Mouse (Mus musculus) liver, adult 2 months (tissue): Measurements from ENCODE around the gene Il2ra. TPM values are rescaled to one million over a fixed set of nuclear protein-coding genes. Genes with fewer than 3 reads are reported as not detected.
A peak's percentile ranks its signal among the peaks of the same experiment; 100 is the strongest.

Experiments used
- DNase-seq: peaks from one replicate; pipeline ENCODE4 v3.0.0-alpha.2; 2011; ENCODE audit warnings: low read depth, low spot score; ENCODE audit errors: extremely low read depth
- H3K27ac ChIP-seq: fragments of 200-500 bp; replicated peaks from 2 replicates; pipeline ENCODE4 v1.5.1; 2012; ENCODE audit warnings: low read depth, mild to moderate bottlenecking, control low read depth, inconsistent platforms, low read length; ENCODE audit not compliant: insufficient read depth
- H3K27me3 ChIP-seq: fragments of 200-500 bp; 2 replicates; pipeline ENCODE4 v1.6.1; 2012; ENCODE audit warnings: mild to moderate bottlenecking, moderate library complexity, low read length, inconsistent platforms; ENCODE audit not compliant: control insufficient read depth, insufficient read depth
- H3K36me3 ChIP-seq: fragments of 200-500 bp; 2 replicates; pipeline ENCODE4 v1.6.1; 2012; ENCODE audit warnings: low read length, inconsistent platforms; ENCODE audit not compliant: control insufficient read depth, insufficient read depth
- H3K4me1 ChIP-seq: fragments of 200-500 bp; 2 replicates; pipeline ENCODE4 v1.6.1; 2011; ENCODE audit warnings: low read length; ENCODE audit not compliant: control insufficient read depth, insufficient read depth
- H3K4me3 ChIP-seq: fragments of 200-500 bp; 2 replicates; pipeline ENCODE4 v1.5.1; 2011; ENCODE audit warnings: low read depth, mild to moderate bottlenecking, control low read depth, low read length, moderate library complexity; ENCODE audit not compliant: insufficient read depth
- H3K79me2 ChIP-seq: fragments of 200-500 bp; 2 replicates; pipeline ENCODE4 v1.6.1; 2012; ENCODE audit warnings: inconsistent platforms, mild to moderate bottlenecking, low read length, moderate library complexity; ENCODE audit not compliant: control insufficient read depth, insufficient read depth
- H3K9ac ChIP-seq: fragments of 200-500 bp; 2 replicates; pipeline ENCODE4 v1.6.1; 2012; ENCODE audit warnings: low read depth, mild to moderate bottlenecking, control low read depth, inconsistent platforms, low read length
- CTCF ChIP-seq: fragments of 200-500 bp; IDR thresholded peaks from 2 replicates; pipeline ENCODE4 v1.5.1; 2011; ENCODE audit warnings: low read depth, low read length, control low read depth
- POLR2A ChIP-seq: fragments of 200-500 bp; IDR thresholded peaks from 2 replicates; pipeline ENCODE4 v1.6.1; 2011; ENCODE audit warnings: low read length, control low read depth; ENCODE audit not compliant: insufficient read depth; ENCODE audit errors: extremely low read depth
- WGBS: fragments of 180-500 bp; shearing (Covaris S2); methylation state at CpG from one replicate; pipeline ENCODE4 v1.1.7; 2018; 5-methylcytosine and 5-hydroxymethylcytosine counted together
- polyA plus RNA-seq: library from polyadenylated mRNA; depleted of rRNA; stranded (reverse); fragments of >200 nt; gene quantifications from 2 replicates; pipeline ENCODE4 v1.2.3, GENCODE M21; 2012
- total RNA-seq: library from RNA; depleted of rRNA; stranded (reverse); fragments of >200 nt; gene quantifications from 2 replicates; pipeline ENCODE4 v1.2.3, GENCODE M21; 2014

Gene Il2ra
- total and polyA plus RNA-seq, 2 experiments = 0.04 to 0.09 TPM

DNA sequence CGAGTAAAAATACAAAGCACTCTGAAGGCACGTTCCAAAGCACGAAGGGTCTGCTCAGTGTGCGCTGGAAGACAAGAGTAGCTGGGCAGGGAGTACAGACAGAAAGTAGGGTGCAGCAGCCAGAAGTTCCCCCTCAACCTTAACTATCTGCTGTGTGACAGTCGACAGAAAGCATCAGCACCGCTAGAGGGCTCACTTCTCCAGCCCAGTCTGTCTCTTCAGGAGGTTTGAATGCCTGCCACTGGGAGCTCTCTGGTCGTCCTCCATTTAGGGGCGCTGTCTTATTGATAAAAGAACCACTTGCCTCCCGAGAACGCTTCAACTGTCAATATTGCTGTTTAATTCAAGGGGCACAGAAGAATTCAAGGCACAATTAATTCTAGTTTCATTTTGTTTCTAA lies 21.4 kb downstream of the Il2ra start:
- Histone ChIP-seq H3K4me3 (no peak overlapping the region), H3K79me2 (no peaks in the 10 kb centered on the region), H3K9ac (no peak overlapping the region), H3K27me3 (no peaks in the 10 kb centered on the region), H3K36me3 (no peaks in the 10 kb centered on the region), H3K4me1 (no peaks in the 10 kb centered on the region), H3K27ac (no peak overlapping the region)
- 4% methylated on average over 10 of the region's 10 CpGs for WGBS
- DNase-seq = peak; percentile 78
- TF ChIP-seq CTCF = peak; percentile 94
- TF ChIP-seq POLR2A = no peak

DNA sequence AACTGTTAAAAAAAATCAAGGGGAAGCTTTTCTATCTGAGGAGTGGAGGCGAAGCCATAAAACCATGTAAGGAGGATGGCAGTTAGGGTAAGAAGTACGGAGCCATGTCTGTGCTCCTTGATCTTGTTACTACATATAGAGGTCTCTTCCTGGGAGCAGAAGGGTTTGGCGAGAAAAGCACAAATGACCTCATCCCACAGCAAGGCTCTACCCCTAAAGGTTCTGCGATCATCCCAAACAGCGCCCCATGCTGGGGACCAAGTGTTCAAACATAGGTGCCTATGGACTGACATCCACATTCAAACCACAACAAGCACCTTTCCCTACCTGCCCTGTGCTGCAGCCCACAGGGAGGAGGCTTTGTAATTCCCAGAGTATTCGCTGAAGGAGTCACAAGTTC lies 21.8 kb downstream of the Il2ra start:
- peak; percentile 30 for DNase-seq
- 41% methylated on average over 6 of the region's 6 CpGs for WGBS

DNA sequence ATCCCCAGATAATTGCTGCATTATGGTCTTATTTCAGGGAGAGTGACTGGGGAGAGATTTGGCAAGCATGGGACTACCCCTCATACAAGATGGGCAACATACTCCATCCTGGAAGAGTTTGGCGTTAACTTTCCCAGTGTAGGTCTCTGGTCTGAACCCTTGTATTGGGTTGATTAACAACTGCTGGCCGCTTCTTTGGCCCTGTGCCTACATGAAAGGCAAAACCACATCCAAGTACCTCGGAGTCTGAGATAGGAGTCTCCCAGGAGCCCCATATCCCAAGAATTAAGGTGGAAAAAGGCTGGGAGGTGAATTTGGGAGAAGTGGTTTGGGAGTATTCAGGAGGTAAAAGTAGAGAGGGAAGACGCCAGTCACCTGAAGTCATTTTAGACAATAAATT lies 22.2 kb downstream of the Il2ra start:
- Histone ChIP-seq H3K27me3 (no peaks in the 10 kb centered on the region), H3K36me3 (no peaks in the 10 kb centered on the region), H3K4me1 (no peaks in the 10 kb centered on the region), H3K79me2 (no peaks in the 10 kb centered on the region), H3K27ac (no peak overlapping the region), H3K4me3 (no peak overlapping the region), H3K9ac (no peak overlapping the region)
- 75% methylated on average over 4 of the region's 4 CpGs for WGBS
- TF ChIP-seq CTCF = no peak
- TF ChIP-seq POLR2A = no peak
- DNase-seq = peak; percentile 48

More for the DNA sequence above, 21.8 kb downstream of the Il2ra start:
- no peak overlapping the region for H3K9ac ChIP-seq
- no peaks in the 10 kb centered on the region for H3K27me3 ChIP-seq
- no peaks in the 10 kb centered on the region for H3K36me3 ChIP-seq
- H3K4me1 ChIP-seq = no peaks in the 10 kb centered on the region
- H3K27ac ChIP-seq = no peak overlapping the region
- H3K79me2 ChIP-seq = no peaks in the 10 kb centered on the region
- peak; percentile 29; the same call in 1 of the 2 replicates for TF ChIP-seq CTCF
- no peak for TF ChIP-seq POLR2A
- H3K4me3 ChIP-seq = no peak overlapping the region

DNA sequence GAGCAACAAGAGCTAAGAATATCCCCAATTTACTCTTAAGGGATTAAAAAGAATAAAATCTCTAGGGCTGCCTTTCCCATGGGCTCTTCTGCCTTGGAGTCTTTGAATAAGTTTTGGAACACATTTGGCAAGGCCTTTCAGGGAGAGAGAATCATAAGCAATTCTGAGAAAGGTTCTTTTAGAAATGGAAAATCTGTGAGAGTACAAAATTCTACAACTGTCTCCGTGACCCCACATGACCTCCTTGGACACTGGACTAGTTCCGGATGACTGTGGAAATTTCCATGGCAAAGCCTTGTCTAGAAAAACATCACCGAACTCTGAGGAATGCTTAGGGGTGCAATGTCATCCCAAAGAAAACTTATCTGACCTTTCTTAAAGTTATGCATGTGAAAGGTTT lies 22.7 kb downstream of the Il2ra start:
- TF ChIP-seq CTCF (no peak), POLR2A (no peak)
- H3K4me3 ChIP-seq = no peak overlapping the region
- no peaks in the 10 kb centered on the region for H3K79me2 ChIP-seq
- H3K27me3 ChIP-seq = no peaks in the 10 kb centered on the region
- no peak overlapping the region for H3K9ac ChIP-seq
- no peaks in the 10 kb centered on the region for H3K4me1 ChIP-seq
- WGBS = 57% methylated on average over 3 of the region's 3 CpGs
- DNase-seq = peak; percentile 55
- H3K27ac ChIP-seq = no peak overlapping the region
- no peaks in the 10 kb centered on the region for H3K36me3 ChIP-seq

GRCm38 (mm10) chr2:11672144-11672543 lies 29.5 kb downstream of the Il2ra start:
- Histone ChIP-seq H3K36me3 (no peaks in the 10 kb centered on the region), H3K27me3 (no peaks in the 10 kb centered on the region), H3K4me3 (no peak overlapping the region), H3K79me2 (no peaks in the 10 kb centered on the region), H3K27ac (no peak overlapping the region), H3K4me1 (no peaks in the 10 kb centered on the region), H3K9ac (no peak overlapping the region)
- TF ChIP-seq POLR2A = no peak
- TF ChIP-seq CTCF = peak; percentile 45
- WGBS = 30% methylated on average over 3 of the region's 3 CpGs
- no peak for DNase-seq

- no peak for DNase-seq
- WGBS = 77% methylated on average over 7 of the region's 7 CpGs
- no peak overlapping the region for H3K27ac ChIP-seq
These were observed 37.0 kb downstream of the Il2ra start for GRCm38 (mm10) chr2:11679626-11680025.

More at GRCm38 (mm10) chr2:11679626-11680025, 37.0 kb downstream of the Il2ra start:
- TF ChIP-seq CTCF = no peak
- no peak for TF ChIP-seq POLR2A
- H3K9ac ChIP-seq = no peak overlapping the region
- H3K79me2 ChIP-seq = no peaks in the 10 kb centered on the region
- no peaks in the 10 kb centered on the region for H3K4me1 ChIP-seq
- no peaks in the 10 kb centered on the region for H3K27me3 ChIP-seq
- no peak overlapping the region for H3K4me3 ChIP-seq
- no peaks in the 10 kb centered on the region for H3K36me3 ChIP-seq
